Comparison of ENCODE assay signal across 7 mouse cellular contexts in genomic region chr11:70237457-70238167, GRCm38 (mm10). TPM values are rescaled to one million over a fixed set of nuclear protein-coding genes. Genes with fewer than 3 reads are reported as not detected.
DNase-seq lines count a peak whose midpoint lies in the region; ATAC-seq lines count a peak whose summit lies in the region.

Gene 0610010K14Rik (minus strand): TSS chr11:70237914.

- H3K4me2 ChIP-seq in intestine, embryonic 15.5 days (replicated peaks) = peak within 1 kb of the TSS; percentile 69

- H3K27me3 ChIP-seq in intestine, embryonic 15.5 days (replicated peaks) = no peaks in the 10 kb centered on the region
- no peaks in the 10 kb centered on the region for H3K27me3 ChIP-seq in midbrain, embryonic 10.5 days (ENCODE audit: low read depth, poor library complexity, severe bottlenecking)

- H3K9me3 ChIP-seq in intestine, embryonic 15.5 days = no peaks in the 10 kb centered on the region
- H3K9me3 ChIP-seq in midbrain, embryonic 10.5 days (replicated peaks) = no peaks in the 10 kb centered on the region

- peak within 1 kb of the TSS; percentile 92 for H3K4me3 ChIP-seq in intestine, embryonic 15.5 days (replicated peaks)
- peak within 1 kb of the TSS; percentile 93 for H3K4me3 ChIP-seq in midbrain, embryonic 10.5 days

- peak within 1 kb of the TSS; percentile 94 for H3K9ac ChIP-seq in intestine, embryonic 15.5 days

- H3K4me1 ChIP-seq in intestine, embryonic 15.5 days (replicated peaks) = peaks cover 18% of the 10 kb centered on the region; the same call in 1 of the 2 replicates
- peaks cover 62% of the 10 kb centered on the region for H3K4me1 ChIP-seq in midbrain, embryonic 10.5 days

- intact Hi-C loops in left cerebral cortex, postnatal 25 days (cut with DNase I) = loop anchor here (10.0 kb wide), 1 partner anchor 407 kb away; the partner anchor contains the start of genes Rnf167 and Slc25a11

- DNase-seq in adrenal gland, adult (ENCODE audit: inconsistent age in 2 of 2, low spot score in 1 of 2) = peak; percentile 99
- peak; percentile 97 for DNase-seq in embryo, embryonic 10.5 days (ENCODE audit: low spot score)
- peak; percentile 98 for DNase-seq in gastrocnemius, postnatal 25 days
- DNase-seq in left cerebral cortex, postnatal 25 days (ENCODE audit: low spot score in 2 of 2) = peak; percentile 98 to 99
- DNase-seq in midbrain, embryonic 10.5 days (ENCODE audit: low spot score) = peak; percentile 98
- peak; percentile 98 for DNase-seq in right cerebral cortex, postnatal 4 days

- ATAC-seq in intestine, embryonic 15.5 days = peak; percentile 95

- WGBS in intestine, embryonic 15.5 days = under 1% methylated on average over 70 of the region's 70 CpGs
- under 1% methylated on average over 67 of the region's 70 CpGs for WGBS in midbrain, embryonic 10.5 days

- H3K36me3 ChIP-seq in intestine, embryonic 15.5 days = no peaks in the 10 kb centered on the region
- peaks cover 25% of the 10 kb centered on the region for H3K36me3 ChIP-seq in midbrain, embryonic 10.5 days

- H3K27ac ChIP-seq in intestine, embryonic 15.5 days = peak within 1 kb of the TSS; percentile 89
- peak within 1 kb of the TSS; percentile 95 for H3K27ac ChIP-seq in midbrain, embryonic 10.5 days (replicated peaks)

RNA-seq across cellular contexts. Expression of gene 0610010K14Rik, which starts in this region (rescaled TPM):
- 10 to 100 TPM; 26.9 to 36.2 TPM for total RNA-seq in gastrocnemius, postnatal 25 days (2021)
- polyA plus RNA-seq in intestine, embryonic 15.5 days (2015; fragmentation: Nextera tagmentation; extraction: Ambion mirVana) = 133 and 138 TPM in 2 replicates
- 10 to 100 TPM; 45.9 to 47.1 TPM for total RNA-seq in left cerebral cortex, postnatal 25 days (2021)
- 241 and 244 TPM in 2 replicates for polyA plus RNA-seq in midbrain, embryonic 10.5 days (2016; fragmentation: Nextera tagmentation; extraction: Ambion mirVana)

Comparison
In these comparisons a context has a peak if more than half of its experiments do, and no peak if none do; other contexts are left out.
1. Peak in every context shown above with its lines: DNase-seq, ATAC-seq, H3K4me3 ChIP-seq and H3K27ac ChIP-seq.